Mouse (Mus musculus): Measurements from ENCODE around the gene Fat1. TPM values are rescaled to one million over a fixed set of nuclear protein-coding genes. Genes with fewer than 3 reads are reported as not detected.

Gene Fat1
- polyA plus RNA-seq, 1 experiment, result 2.0 TPM

- WGBS, result 83% methylated on average over 5 of the region's 5 CpGs
- no peaks in the 10 kb centered on the region for H3K4me1 ChIP-seq (ENCODE audit: control insufficient read depth, insufficient read depth, insufficient read length)
- no peak for DNase-seq (ENCODE audit: low read depth in 1 of 2, low spot score in 2 of 2)
These were observed 10.3 kb upstream of the Fat1 start for GRCm38 (mm10) chr8:44924995-44925394.

GRCm38 (mm10) chr8:44930058-44930457, 5.2 kb upstream of the Fat1 start:
- Histone ChIP-seq H3K36me3 (ENCODE audit: control insufficient read depth, insufficient read depth, low read length) (no peaks in the 10 kb centered on the region), H3K4me1 (ENCODE audit: control insufficient read depth, insufficient read depth, insufficient read length) (no peaks in the 10 kb centered on the region), H3K27ac (ENCODE audit: insufficient read depth, low read length) (no peak overlapping the region), H3K4me3 (ENCODE audit: extremely low read depth, insufficient read depth, insufficient read length) (no peak overlapping the region), H3K27me3 (ENCODE audit: control insufficient read depth, insufficient read depth, low read length) (peaks cover 1% of the 10 kb centered on the region; the same call in 1 of the 2 replicates)
- TF ChIP-seq CTCF (IDR thresholded peaks at IDR 0.05; ENCODE audit: extremely low read depth, insufficient read depth, insufficient read length, insufficient replicate concordance), result no peak
- no peak for TF ChIP-seq POLR2A (IDR thresholded peaks at IDR 0.05; ENCODE audit: low read depth, low read length)
- WGBS, result 84% methylated on average over 3 of the region's 3 CpGs
- DNase-seq (ENCODE audit: low read depth in 1 of 2, low spot score in 2 of 2), result no peak

More at GRCm38 (mm10) chr8:44924995-44925394, 10.3 kb upstream of the Fat1 start:
- Histone ChIP-seq H3K27me3 (ENCODE audit: control insufficient read depth, insufficient read depth, low read length) (no peaks in the 10 kb centered on the region), H3K4me3 (ENCODE audit: extremely low read depth, insufficient read depth, insufficient read length) (no peak overlapping the region), H3K36me3 (ENCODE audit: control insufficient read depth, insufficient read depth, low read length) (no peaks in the 10 kb centered on the region), H3K27ac (ENCODE audit: insufficient read depth, low read length) (no peak overlapping the region)
- TF ChIP-seq POLR2A (IDR thresholded peaks at IDR 0.05; ENCODE audit: low read depth, low read length) (no peak), CTCF (IDR thresholded peaks at IDR 0.05; ENCODE audit: extremely low read depth, insufficient read depth, insufficient read length, insufficient replicate concordance) (no peak)

- Histone ChIP-seq H3K4me1 (ENCODE audit: control insufficient read depth, insufficient read depth, insufficient read length) (no peaks in the 10 kb centered on the region), H3K36me3 (ENCODE audit: control insufficient read depth, insufficient read depth, low read length) (no peaks in the 10 kb centered on the region), H3K4me3 (ENCODE audit: extremely low read depth, insufficient read depth, insufficient read length) (no peak overlapping the region), H3K27ac (ENCODE audit: insufficient read depth, low read length) (no peak overlapping the region), H3K27me3 (ENCODE audit: control insufficient read depth, insufficient read depth, low read length) (peaks cover 11% of the 10 kb centered on the region)
- WGBS, result 86% methylated on average over 9 of the region's 9 CpGs
- no peak for TF ChIP-seq CTCF (IDR thresholded peaks at IDR 0.05; ENCODE audit: extremely low read depth, insufficient read depth, insufficient read length, insufficient replicate concordance)
- no peak for TF ChIP-seq POLR2A (IDR thresholded peaks at IDR 0.05; ENCODE audit: low read depth, low read length)
- no peak for DNase-seq (ENCODE audit: low read depth in 1 of 2, low spot score in 2 of 2)
These were observed 2.5 kb upstream of the Fat1 start for GRCm38 (mm10) chr8:44932546-44933342.

- Histone ChIP-seq H3K27ac (ENCODE audit: insufficient read depth, low read length) (no peak overlapping the region), H3K27me3 (ENCODE audit: control insufficient read depth, insufficient read depth, low read length) (peaks cover 17% of the 10 kb centered on the region), H3K4me3 (ENCODE audit: extremely low read depth, insufficient read depth, insufficient read length) (no peak overlapping the region), H3K36me3 (ENCODE audit: control insufficient read depth, insufficient read depth, low read length) (no peaks in the 10 kb centered on the region), H3K4me1 (ENCODE audit: control insufficient read depth, insufficient read depth, insufficient read length) (no peaks in the 10 kb centered on the region)
- TF ChIP-seq CTCF (IDR thresholded peaks at IDR 0.05; ENCODE audit: extremely low read depth, insufficient read depth, insufficient read length, insufficient replicate concordance), result no peak
- no peak for TF ChIP-seq POLR2A (IDR thresholded peaks at IDR 0.05; ENCODE audit: low read depth, low read length)
- no peak for DNase-seq (ENCODE audit: low read depth in 1 of 2, low spot score in 2 of 2)
- WGBS, result 65% methylated on average over 6 of the region's 6 CpGs
These were observed 1.8 kb upstream of the Fat1 start for GRCm38 (mm10) chr8:44933478-44933877.

- H3K27me3 ChIP-seq (ENCODE audit: control insufficient read depth, insufficient read depth, low read length), result peaks cover 18% of the 10 kb centered on the region
- H3K36me3 ChIP-seq (ENCODE audit: control insufficient read depth, insufficient read depth, low read length), result no peaks in the 10 kb centered on the region
- H3K4me3 ChIP-seq (ENCODE audit: extremely low read depth, insufficient read depth, insufficient read length), result no peak overlapping the region; the same call in 1 of the 2 replicates
- no peaks in the 10 kb centered on the region for H3K4me1 ChIP-seq (ENCODE audit: control insufficient read depth, insufficient read depth, insufficient read length)
- DNase-seq (ENCODE audit: low read depth in 1 of 2, low spot score in 2 of 2), result no peak
- 7% methylated on average over 13 of the region's 13 CpGs for WGBS
- no peak overlapping the region for H3K27ac ChIP-seq (ENCODE audit: insufficient read depth, low read length)
- TF ChIP-seq POLR2A (IDR thresholded peaks at IDR 0.05; ENCODE audit: low read depth, low read length) (no peak), CTCF (IDR thresholded peaks at IDR 0.05; ENCODE audit: extremely low read depth, insufficient read depth, insufficient read length, insufficient replicate concordance) (no peak)
These were observed 831 bp upstream of the Fat1 start for GRCm38 (mm10) chr8:44934416-44934815.

- Histone ChIP-seq H3K27me3 (ENCODE audit: control insufficient read depth, insufficient read depth, low read length) (peaks cover 18% of the 10 kb centered on the region), H3K4me3 (ENCODE audit: extremely low read depth, insufficient read depth, insufficient read length) (peak overlapping the region; percentile 18; the same call in 1 of the 2 replicates), H3K4me1 (ENCODE audit: control insufficient read depth, insufficient read depth, insufficient read length) (no peaks in the 10 kb centered on the region), H3K36me3 (ENCODE audit: control insufficient read depth, insufficient read depth, low read length) (no peaks in the 10 kb centered on the region), H3K27ac (ENCODE audit: insufficient read depth, low read length) (no peak overlapping the region)
- WGBS, result 1% methylated on average over 24 of the region's 24 CpGs
- no peak for DNase-seq (ENCODE audit: low read depth in 1 of 2, low spot score in 2 of 2)
- TF ChIP-seq CTCF (IDR thresholded peaks at IDR 0.05; ENCODE audit: extremely low read depth, insufficient read depth, insufficient read length, insufficient replicate concordance) (no peak), POLR2A (IDR thresholded peaks at IDR 0.05; ENCODE audit: low read depth, low read length) (no peak)
These were observed 494 bp downstream of the Fat1 start for GRCm38 (mm10) chr8:44935741-44936140.

GRCm38 (mm10) chr8:44936481-44936961, 1.3 kb downstream of the Fat1 start:
- Histone ChIP-seq H3K27me3 (ENCODE audit: control insufficient read depth, insufficient read depth, low read length) (peaks cover 18% of the 10 kb centered on the region), H3K27ac (ENCODE audit: insufficient read depth, low read length) (no peak overlapping the region), H3K4me3 (ENCODE audit: extremely low read depth, insufficient read depth, insufficient read length) (no peak overlapping the region; the same call in 1 of the 2 replicates), H3K36me3 (ENCODE audit: control insufficient read depth, insufficient read depth, low read length) (no peaks in the 10 kb centered on the region), H3K4me1 (ENCODE audit: control insufficient read depth, insufficient read depth, insufficient read length) (no peaks in the 10 kb centered on the region)
- no peak for TF ChIP-seq POLR2A (IDR thresholded peaks at IDR 0.05; ENCODE audit: low read depth, low read length)
- no peak for TF ChIP-seq CTCF (IDR thresholded peaks at IDR 0.05; ENCODE audit: extremely low read depth, insufficient read depth, insufficient read length, insufficient replicate concordance)
- no peak for DNase-seq (ENCODE audit: low read depth in 1 of 2, low spot score in 2 of 2)
- WGBS, result 7% methylated on average over 16 of the region's 16 CpGs
